Mouse (Mus musculus): ENCODE data around the gene Mrtfa.

Gene Mrtfa

DNA sequence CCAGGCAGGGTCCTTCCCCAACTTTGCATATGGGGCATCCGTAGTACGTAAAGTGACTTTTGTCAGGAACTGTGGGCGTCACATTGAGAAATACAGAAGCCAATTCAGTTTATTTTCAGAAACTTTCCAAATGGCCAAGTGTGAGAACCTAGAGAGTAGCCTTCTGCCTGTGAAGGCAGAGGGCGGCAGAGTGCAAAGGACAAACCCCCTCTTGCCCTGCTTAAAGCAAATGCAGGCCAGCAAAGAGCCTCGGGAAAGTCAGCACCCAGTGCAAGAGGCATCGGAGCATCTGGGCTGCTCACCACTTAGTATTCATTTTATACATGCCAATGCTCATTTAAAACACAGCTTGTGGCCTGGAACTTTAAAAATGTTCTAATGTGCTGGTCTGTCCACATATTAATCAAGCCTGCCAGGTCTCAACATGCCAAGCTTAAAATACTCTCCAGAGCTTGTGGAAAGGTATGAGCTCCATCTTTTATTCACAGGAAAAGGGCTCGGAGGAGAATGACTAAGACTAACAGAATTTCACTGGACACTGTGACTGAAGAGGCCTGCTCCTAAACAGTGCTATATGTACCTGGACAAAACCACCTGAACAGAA is 31.9 kb downstream of the Mrtfa start:
- in situ Hi-C loops (cut with MboI, MseI) = no loop called here

DNA sequence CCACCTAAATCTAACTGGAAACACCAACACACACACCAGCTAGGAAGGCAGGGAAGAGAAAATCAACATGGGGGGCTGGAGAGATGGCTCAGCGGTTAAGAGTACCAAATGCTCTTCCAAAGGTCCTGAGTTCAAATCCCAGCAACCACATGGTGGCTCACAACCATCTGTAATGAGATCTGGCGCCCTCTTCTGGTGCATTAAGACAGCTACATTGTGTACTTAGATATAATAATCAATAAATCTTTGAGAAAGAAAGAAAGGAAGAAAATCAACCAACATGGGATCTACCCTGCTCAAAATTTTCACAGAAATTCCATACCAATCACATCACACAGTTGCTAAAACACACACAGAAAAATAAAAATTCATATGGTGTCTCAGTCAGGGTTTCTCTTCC is 34.1 kb downstream of the Mrtfa start:
- in situ Hi-C loops (cut with MboI, MseI) = no loop called here

DNA sequence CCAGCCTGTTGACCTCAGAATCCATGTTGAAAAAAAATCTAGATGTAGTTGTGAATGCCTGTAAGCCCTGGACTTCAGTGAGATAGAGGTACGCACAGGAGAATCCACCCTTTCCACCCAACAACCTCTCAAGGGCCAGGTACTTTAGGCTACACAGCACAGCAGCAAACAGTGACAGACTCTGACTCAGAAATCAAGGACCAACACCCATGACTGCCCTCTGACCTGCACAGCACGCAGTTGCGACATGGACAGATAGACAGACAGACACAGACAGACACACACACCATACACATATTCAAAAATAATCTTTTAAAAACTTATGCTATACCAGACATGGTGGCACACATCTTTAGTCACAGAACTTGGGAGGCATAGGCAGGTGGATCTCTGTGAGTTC is 34.7 kb downstream of the Mrtfa start:
- in situ Hi-C loops (cut with MboI, MseI) = no loop called here

DNA sequence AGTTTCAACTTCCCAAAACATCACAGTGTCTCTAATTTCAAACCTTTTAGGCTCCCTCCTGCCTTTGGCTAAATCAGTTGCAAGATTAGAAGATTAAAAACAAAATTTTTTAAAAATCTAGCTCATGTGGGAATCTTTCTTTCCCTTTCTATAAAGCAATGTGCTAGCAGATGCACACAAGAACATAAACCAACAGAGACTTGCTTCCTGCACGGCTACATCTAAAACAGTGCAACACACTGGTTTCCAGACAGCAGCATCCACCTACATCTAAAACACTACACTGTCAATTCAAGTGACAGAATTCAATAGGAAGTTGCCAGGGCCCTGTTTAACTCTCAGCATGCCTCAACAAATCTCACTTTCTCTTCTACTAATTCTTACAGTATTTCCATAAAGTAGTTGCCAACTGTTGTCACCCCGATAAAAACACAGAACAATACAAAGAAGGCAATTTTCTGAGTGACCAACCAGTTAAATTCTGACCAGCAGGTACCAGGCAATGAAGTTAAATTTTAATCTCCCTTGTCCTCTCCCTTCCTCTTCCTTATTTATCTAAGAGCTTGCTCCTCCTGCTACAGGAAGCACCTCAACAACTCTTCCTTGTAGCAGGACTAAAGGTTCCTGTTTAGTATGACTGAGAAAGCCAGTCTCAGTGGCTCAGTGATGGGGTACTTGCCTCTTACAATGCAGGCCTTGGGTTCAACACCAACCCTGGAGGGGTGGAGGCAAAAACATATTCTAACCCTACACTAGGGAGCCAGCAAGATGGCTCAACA is 35.5 kb downstream of the Mrtfa start:
- in situ Hi-C loops (cut with MboI, MseI) = no loop called here

DNA sequence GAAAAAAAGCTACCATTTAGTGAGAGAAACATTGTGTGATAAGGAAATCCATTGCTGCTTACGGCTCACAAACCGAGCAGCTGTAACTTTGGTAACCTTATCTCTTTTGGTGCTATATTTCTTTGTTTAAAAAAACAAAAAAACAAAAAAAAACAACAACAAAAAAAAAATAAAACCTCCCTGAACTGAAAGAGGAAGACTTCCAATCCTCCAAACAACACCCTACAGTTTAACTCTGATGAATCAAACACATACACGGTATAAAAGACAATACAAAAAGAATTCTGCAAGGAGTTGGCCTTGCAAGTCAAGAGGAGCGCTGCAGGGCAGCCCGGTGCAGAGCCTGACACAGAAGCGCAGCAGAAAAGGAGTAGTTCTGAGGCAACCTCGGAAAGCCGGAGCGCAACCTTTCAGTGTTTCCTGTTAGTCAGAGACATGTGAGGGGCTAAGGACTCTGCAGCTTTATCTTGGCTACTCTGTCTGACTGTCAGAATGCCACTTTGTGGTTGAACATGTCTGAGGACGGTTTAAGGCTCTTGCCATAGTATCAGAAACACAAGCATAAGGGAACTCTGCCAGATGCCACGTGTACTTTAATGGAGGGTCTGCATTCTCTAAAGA is 48.5 kb downstream of the Mrtfa start:
- in situ Hi-C loops (cut with MboI, MseI) = no loop called here

DNA sequence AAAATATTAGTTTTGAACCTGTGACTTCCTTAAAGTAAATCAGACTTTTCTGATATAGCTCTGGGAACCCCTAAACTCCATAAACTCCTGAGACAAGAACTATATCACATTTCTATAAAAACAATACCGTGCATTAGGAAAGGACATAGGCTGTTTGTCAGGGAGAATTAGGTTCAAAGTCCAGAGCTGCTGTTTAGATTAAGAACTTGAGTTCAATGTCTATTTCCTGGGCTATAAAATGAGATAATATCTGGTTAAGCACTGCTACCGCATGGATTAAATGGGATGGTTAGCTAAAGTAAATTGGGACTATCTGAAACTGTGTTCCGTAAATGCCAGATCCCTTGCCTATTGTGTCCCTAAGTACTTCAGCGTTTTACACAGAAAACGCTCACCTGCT is 50.6 kb downstream of the Mrtfa start:
- in situ Hi-C loops (cut with MboI, MseI) = no loop called here

DNA sequence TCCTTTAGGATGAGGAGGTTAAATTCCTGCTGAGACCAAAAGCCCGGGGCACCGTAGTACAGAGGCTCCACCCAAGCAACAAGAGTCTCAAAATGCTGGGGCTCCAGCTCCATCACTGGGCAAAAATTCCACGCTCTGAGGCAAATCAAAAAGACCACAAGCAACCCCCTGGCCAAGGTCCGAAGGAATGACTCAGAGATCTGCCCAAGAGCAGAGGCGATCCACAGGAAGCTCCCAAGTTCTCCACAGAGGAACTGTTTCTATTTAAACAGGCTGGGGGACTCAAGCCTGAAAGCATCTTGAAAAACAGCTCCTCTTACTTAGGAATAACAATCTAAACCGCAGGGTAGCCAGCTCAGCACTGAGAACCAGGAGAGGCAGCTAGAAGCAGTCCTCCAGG is 53.3 kb downstream of the Mrtfa start:
- in situ Hi-C loops (cut with MboI, MseI) = no loop called here

DNA sequence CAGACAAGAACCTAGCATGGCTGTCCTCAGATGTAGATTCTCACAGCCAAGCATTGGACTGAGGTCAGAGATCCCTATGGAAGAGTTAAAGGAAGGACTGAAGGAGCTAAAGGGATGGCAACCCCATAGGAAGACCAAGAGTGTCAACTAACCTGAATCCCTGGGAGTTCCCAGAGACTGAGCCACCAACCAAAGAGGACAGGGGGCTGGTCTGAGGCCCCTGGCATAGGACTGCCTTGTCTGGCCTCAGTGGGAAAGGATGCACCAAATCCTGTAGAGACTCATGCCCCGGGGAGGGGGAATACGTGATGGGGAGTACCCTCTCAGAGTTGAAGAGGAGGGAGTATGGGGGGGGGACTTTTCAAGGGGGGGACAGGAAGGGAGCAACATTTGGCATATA is 56.8 kb downstream of the Mrtfa start:
- in situ Hi-C loops (cut with MboI, MseI) = no loop called here

DNA sequence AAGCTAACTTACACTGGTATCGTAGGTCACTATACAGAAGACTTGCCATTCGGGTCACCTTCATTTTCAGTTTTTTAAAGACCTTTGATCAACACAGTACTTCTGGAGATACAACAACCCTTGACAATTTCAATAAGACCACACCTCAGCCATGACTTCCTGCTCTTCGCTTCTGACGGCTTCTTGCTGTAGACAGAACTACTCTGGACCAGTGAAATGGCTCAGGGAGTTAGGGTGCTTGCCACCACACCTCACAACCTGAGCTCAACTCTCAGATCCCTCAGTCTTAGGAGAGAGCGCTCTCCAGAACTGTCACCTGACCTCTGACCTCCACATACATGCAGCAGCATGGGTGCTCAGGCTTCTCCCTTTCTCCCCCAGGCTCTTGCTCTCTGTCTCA is 59.4 kb downstream of the Mrtfa start:
- in situ Hi-C loops (cut with MboI, MseI) = no loop called here

DNA sequence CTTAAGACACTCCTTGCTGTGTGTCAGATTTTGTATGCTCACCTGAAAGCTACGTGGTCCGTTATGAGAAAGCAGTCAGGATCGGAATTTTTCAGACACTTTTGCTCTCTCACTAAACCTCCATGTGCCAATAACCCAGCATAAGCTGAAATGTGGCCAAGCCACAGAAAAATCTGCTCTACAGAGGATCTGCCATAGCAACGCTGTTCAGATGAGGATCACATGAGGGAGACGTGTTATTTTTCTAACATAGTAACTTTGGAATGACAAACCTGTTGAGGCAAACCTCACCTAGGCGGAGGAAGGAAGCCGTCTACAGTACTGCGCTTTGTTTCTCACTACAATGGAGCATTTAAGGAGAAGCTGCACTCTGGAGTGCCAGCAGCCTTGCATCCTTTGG is 60.6 kb downstream of the Mrtfa start:
- in situ Hi-C loops (cut with MboI, MseI) = no loop called here

DNA sequence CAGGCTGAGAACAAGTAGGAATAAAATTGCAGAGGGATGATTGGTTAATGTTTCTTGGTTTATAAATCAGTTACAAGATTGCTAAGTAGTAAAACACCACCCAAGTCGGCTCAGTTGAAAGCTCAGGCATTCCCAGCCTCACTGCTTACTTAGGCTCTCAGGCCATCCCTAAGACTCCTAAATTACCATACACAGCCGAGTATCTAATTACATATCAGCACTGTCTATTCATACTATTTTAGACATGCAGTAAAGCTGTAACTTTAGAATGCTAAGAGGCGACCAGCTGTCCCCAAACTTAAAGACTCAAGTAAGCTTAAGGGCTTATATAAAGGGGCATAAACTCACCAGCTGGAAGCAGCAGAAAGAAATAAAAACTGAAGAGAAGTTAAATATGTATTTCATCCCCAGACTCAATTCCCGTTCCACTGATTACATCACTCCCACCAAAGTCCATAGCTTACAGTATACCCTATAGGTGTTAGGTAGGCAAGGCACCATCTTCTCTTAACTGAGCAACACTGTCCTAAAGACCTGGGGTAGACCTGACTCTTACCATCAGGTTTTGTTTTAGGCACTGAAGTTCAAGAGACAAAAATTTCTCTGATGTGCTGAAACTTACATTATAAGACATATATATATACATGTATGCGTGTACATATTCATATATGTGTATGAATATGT is 62.3 kb downstream of the Mrtfa start:
- in situ Hi-C loops (cut with MboI, MseI) = no loop called here

DNA sequence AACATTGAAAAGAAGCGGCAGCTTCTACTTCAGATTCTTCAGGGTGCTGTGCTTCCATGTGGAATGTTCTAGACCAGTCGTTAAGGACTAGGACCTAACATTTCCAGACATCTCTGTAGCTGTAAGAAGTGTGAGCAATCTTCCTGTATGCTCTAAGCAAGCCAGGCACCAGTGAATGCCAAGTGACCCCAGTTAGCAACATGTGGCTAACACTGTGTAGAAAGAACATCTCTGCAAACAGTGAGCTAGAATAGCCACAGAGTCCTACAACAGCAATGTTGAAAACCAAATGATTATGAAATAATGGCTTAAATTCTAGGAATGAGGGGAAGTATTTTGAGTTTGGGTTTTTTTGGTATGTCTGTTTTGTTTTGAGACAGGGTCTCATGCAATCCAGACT is 66.3 kb downstream of the Mrtfa start:
- in situ Hi-C loops (cut with MboI, MseI) = no loop called here

DNA sequence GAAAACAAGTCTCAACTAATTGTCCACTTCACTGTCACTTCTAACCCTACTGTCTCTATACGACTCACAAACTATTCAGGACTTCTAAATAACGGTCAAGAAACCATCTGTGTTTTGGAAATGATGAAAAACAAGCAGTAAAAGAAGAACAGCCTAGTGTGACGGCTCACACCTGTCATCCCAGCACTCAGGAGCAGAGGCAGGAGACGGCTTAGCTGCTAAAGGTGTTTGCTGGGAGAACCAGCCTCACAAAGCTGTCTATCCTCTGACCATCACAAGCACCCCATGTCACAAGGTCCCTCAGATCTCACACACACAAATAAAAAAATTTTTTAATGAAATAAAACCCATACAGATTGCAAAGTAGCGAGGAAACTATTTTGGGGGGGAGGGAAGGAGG is 67.4 kb downstream of the Mrtfa start:
- in situ Hi-C loops (cut with MboI, MseI) = no loop called here

DNA sequence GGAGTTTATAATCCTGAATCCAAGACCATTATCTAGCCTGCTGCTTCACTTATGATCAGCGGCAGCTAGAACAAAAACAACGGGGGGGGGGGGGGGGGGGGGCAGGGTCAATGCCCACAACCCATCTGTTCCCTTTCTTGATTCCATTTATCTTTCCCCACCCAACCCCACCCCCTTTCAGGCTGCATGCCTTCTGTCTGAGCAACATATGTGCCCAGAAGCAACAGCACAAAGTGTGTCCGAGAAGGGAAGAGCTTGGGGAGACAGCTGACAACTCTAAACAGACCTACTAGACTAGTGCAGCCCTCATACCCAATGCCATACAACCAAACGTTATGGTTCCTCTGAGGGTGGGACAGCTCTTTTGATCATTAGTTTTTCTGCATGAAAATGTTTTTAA is 68.0 kb downstream of the Mrtfa start:
- in situ Hi-C loops (cut with MboI, MseI) = no loop called here

DNA sequence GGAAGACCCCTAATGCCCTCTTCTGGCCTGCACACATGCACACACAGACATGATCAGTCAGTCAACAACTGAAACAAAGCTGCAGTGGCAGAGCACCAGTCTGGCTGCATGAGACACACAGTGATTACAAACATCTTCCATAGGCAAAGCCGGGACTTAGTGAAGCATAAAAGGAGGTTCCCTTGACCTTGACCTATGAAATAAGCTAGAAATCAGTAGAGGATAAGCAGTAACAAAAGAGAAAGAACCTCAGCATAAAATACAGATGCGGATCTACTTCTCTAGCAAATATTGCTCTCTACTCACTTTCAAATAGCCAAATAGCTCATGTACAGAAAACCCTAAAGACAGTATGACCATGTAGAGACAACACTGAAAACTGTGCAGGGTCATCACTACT is 68.5 kb downstream of the Mrtfa start:
- in situ Hi-C loops (cut with MboI, MseI) = no loop called here

DNA sequence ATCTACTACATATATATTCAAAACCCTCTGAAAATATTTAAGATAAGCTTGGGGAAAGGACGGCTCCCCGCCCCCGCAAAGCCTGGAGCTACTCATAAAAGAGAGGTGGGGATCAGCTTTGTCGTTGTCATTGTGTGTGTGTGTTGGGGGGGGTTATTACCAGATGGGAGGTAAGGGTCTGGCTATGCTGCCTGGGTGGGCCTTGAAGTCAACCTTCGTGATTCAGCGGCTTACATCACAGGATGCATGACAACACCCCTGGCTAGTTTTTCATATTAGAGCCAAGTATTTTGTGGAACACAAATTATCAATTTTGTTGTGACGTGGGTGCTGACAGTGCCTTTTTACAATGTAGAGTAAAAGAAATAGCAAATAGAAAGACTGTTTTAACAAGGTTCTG is 69.6 kb downstream of the Mrtfa start:
- in situ Hi-C loops (cut with MboI, MseI) = no loop called here

DNA sequence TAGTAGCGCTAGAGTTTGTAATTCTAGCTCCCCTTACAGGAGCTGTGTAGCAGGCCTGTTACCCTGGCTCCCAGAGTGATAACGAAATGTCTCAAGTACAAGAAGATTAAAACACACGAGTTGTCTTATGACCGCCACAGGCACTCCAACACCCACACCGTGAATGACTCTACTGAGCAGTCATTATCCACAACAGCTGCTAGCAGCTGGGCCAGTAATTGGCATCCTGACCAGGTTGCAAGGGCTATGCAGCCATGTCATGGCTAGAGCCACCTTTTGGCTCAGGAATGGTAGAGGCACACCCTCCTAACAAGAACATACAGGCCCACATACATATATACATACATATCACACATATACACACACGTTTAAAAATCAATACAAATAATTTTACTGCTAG is 70.4 kb downstream of the Mrtfa start:
- in situ Hi-C loops (cut with MboI, MseI) = no loop called here

DNA sequence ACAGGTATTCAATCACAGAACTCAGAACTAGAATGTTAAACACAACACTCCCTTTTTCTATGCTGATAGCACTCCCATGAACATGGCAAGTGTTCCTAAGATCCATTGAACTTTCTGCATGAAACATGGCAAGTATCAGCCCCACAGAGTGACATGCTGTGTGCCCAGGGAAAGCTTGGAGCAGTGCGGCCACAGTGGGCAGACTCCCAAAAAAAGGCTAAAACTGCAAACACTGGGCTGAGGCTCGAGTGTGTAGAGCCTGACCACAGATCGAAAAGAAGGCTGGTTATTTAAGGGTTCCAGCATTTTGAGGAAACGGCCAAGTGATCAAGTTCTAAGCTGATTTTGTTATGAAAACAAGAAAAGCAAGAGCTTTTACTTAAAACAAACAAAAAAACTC is 72.3 kb downstream of the Mrtfa start:
- in situ Hi-C loops (cut with MboI, MseI) = no loop called here

DNA sequence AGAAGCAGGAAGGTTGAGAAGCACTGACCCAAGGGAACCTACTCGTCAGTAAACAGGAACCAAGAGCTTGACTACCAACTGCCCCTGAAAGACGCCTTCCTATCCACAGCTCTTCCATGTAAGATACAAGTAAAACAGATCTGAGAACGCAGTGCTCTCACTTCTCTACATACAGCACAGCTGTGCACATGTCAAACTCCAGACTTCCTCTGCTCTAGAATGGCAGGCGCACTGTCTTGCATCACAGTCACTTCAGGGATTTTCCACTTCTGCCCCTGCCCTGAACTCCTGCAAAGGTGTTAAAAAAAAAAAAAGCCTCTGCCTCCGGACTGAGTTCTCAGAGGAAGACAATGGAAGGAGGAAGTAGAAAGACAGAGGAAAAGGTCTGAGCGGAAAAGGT is 78.0 kb downstream of the Mrtfa start:
- in situ Hi-C loops (cut with MboI, MseI) = no loop called here

DNA sequence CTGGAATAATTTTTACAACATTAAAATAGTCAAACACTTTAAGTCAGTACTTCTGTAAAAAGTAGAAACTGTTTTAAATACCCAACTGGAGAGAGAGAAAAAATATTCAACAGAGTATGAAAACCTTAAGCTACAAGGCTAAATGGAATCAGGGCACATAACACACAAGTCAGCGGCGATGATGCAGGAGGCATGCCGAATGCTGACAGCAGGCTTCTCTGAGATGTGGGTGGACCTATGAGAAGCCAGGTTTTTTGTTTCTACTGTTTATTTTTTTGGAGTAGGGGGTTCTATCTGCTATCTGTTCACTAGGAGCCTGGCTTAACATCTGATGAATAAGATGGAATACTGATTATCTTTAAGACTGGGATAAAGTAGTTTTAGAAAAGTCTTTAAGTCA is 80.2 kb downstream of the Mrtfa start:
- in situ Hi-C loops (cut with MboI, MseI) = no loop called here

DNA sequence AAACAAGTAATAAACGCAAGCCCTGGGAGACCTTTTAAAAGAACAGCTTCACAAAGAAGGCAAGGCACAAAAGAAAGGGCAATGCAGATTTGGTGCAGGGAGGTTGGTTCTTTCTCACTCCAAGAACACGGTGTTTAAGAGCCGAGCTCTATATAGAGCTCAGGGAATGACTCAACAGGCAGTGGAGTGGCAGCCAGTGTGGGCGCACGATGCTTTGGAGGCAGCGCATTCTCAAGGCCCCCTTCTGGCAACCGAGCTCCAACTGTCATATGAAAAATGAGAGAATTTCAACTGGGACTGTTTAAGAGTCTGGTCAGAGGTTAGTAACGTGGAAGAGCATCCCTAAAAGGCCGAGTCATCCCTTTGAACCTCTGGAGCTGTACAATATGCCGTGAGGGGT is 84.6 kb downstream of the Mrtfa start:
- in situ Hi-C loops (cut with MboI, MseI) = no loop called here

DNA sequence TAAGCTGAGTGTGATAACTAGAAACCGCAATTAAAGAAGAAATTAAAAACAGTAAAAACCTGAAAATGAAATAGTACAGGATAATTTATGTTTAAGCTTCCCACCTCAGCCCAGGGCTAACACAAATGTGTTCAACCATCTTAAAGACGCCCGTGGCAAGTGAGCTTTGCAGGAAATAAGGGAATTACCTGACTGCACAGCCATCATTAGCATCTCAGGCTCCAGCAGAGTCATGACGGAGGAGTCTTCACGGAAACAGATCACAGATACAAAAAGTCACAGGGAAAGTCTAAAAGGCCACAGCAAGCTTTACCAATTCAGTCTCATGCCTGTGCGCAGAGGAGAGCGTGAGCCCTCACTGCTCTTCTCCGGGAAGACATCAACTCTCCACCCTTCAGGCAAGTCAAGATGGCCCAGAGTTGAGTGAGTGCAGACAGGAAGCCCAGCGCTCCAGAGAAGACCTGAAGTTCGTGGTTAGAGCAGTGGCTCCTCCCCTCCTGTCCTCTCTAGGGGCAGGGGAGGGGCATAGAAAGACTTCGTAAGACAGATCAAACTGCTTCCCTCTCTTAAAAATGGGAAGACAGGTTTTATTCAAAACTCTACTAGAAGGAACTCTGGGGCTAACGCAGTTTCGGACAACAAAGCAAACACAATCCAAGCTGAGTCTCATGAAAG is 85.8 kb downstream of the Mrtfa start:
- in situ Hi-C loops (cut with MboI, MseI) = no loop called here
